Mouse (Mus musculus) cerebellum, adult 9-11 months (tissue): ENCODE results near the gene Shld1.
A peak's percentile ranks its signal among the peaks of the same experiment; 100 is the strongest.

Experiments
- DNase-seq: peaks from one replicate; pipeline ENCODE4 v3.0.0; 2022

Gene Shld1

DNA sequence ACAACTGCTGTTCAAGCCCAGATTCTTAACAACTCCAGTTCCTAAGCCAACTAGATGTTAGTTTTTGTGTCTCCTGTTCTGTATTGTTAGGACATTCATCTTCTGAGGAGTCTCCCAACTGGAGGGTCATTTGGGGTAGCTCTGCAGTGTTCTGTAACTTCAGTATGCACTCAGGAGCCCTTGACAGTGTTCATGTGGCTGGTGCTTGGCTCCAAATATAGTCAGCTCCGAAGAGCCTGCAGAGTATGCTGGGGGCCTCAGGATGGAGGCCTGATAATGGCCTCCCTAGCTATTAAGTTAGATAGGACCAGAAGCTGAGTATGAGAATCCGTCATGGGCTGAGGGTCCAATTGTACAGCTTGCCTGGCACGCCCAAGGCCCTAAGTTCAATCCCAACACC lies 7.2 kb downstream of the Shld1 start:
- no peak for DNase-seq

DNA sequence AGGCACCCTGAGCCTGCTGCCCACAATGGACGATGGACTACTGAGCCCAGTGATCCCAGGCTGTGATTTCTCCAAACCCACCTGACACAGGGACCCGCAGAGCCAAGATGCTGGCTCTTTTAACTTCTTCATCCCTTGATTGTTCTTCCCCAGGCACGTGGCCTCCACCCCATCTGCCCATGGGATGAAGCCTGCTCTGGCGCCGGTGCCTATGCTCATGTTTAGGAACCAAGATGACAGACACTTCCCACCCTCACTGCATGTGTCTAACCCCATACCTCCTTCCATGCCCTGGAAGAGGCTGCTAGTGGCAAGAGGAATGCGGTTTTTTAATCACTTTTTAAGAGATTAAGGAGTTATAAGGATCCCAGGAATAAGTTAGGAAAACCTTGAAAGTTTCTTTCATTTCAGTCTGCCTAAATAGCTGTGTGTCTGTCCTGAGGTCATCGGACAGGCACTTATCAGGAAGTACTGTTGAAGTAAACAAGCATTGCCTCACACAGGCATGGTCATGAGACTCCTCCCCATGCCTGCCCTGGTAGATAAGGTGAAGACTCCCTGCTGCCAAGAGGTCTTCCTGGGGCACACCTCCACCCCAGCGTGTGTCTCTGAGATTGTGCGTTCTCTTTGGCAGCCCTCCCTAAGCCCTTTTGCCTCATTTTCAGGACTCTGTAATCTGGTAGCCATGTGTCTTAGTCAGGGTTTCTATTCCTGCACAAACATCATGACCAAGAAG lies 8.8 kb downstream of the Shld1 start:
- DNase-seq, result no peak

DNA sequence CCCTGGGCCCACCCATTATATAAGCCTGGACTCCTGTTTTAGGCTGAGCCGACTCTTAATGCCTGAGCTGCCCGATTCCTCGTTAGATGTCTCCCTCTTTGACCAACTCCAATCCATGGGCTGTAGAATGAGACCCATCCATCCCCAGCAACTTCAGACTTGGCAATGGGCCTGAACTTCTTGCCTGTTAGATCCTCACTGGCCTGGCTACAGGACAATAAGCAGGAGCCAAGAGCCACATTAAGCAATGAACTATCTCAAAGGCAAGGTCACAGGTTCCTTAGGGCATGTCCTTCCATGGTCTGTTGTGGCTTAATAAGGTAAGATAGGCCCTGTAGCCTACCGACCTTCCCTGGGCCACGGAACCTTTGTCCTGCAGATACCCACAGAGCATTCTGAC lies 9.8 kb downstream of the Shld1 start:
- DNase-seq, result no peak

DNA sequence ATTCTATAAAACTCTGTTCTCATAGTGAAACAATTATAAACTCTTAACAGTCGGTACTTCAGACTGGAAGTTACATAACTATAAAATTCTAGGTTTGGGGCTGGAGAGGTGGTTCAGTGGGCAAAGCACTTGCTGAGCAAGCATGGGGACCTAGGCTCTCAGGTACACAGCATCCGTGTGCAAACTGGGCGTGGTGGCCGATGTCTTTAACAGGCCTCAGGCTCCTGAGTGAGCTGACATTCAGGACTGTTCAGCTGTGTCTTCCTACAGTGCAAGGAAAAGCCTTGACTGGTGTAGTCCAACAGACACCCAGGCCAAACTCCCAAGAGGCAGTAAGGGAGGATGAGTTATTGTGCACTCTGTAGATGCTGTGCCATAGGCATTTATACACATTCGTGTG lies 10.5 kb downstream of the Shld1 start:
- DNase-seq, result no peak

DNA sequence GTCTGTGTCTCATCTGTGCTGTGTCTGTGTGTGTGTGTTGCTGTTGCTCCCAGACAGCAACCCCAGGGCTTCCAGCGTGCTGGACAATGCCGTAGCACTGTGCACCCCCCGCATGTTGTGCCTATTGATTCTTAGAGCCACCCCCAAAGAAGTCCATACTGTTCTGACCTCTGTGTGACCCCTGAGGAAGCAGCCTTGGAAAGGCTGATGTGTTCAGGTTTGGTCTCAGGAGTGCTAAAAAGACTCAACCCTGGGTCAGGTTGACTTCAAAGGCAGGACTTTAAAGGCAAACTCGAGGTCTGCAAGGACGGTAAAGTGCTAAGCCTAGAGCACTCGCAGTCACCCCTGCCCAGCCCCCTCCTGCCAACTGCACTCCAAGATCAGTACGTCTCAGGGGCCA lies 11.0 kb downstream of the Shld1 start:
- DNase-seq, result no peak

DNA sequence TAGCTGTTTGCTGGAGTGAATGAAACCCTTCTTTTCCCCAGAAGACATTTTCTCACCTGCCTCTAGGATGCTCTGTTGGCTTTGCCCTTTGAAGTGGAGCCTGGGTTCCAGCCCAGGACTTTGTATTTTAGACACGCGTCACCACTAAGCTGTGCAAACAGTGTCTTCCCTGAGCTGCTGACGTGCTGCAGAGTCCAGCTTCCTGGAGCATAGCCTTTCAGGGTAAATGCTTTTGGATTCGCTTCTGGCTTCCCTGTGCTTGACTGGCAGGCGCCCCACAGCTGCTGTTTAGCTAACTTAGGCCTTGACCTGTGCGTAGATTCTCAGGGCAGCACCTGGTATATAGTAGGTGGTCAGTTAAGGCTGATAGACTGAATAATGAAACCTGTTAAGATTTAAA lies 11.7 kb downstream of the Shld1 start:
- DNase-seq, result no peak

DNA sequence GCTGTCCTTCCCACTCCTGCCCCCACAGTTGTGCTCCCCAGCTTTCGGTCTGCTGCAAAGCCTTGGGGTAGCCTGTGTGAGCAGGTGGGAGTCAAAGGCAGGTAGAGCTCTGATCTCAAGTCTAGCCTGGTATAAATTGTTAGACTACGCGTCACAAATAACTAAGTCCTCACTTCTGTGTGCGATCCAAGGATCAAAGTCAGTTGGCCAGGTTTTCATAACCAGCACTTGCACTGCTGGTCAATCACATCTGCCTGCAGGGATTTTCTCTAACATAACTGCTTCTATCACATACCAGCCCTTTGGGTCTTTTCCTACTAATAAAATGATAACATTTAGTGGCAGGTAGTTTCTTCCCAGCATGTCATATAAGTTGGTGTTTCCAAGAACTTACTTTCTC lies 14.2 kb downstream of the Shld1 start:
- DNase-seq, result no peak

DNA sequence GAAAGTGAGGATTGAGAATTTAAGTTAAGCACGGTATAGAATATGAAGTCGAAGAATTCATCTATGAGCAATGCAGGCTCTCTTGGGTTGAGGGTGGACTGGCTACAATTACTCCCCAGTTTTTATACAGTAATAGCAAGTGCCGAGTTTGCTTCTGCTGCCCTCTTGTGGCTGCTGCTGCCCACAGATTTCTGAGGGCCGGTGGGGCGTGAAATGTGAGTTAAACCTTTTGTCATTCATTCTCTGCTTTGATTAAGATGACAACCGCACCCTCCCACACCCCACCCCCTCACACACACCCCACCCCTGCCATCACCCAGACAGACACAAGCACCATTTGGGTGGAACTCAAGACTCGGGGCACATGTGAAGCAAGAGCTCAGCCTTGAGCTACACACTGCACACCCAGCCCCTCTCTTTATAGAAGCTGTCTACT lies 14.7 kb downstream of the Shld1 start:
- peak; percentile 65 for DNase-seq

DNA sequence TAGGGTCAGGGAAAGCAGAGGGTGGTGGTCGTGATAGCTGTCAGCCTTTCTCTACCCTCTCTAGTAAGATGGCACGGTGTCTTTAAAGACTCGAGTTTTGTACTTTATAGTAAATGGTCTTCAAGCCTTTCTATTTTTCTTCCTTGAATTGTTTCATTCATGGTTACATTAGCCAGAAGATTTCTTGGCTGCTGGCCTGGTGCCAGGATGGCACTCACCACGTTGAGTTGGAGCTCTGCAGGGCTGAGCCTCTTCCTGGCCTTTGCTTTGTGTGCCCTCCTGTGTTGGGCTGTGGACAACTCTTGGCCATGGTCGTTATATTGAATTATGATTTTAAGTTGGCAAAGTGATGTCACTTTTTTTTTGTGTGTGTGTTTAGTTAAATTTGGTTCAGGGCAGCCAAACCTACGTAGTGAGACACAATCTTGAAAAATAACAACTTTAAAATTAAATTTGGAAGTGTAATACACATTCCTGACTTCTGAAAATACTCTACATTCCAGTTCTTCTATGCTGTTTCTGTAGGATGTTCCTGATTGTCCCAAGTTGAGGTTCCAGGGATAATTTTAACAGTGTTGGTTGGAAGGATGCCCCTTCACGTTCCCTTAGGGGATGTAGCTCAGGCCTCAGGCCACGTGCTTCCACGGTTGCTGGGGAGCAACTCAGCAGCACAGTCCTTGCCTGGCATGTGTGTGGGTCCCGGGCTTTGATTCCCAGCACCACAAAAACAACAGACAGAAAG lies 18.7 kb downstream of the Shld1 start:
- no peak for DNase-seq

DNA sequence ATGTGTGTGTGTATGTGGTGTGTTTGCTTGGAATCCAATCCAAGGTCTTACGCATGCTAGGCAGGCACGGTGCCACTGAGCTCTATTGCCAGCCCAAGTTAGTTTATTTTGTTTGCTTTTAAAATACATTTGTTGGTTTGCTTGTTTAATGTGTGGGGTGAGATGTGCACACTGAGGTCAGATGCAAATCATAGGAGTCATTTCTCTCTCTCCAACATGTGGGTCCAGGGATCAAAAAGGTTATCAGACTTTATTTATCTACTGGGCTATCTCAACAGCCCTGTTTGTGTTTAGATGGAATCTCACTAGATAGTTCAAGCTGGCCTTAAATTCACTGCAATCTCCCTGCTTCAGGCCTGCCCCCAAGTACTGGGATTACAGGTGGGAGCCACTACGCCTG lies 19.6 kb downstream of the Shld1 start:
- no peak for DNase-seq

DNA sequence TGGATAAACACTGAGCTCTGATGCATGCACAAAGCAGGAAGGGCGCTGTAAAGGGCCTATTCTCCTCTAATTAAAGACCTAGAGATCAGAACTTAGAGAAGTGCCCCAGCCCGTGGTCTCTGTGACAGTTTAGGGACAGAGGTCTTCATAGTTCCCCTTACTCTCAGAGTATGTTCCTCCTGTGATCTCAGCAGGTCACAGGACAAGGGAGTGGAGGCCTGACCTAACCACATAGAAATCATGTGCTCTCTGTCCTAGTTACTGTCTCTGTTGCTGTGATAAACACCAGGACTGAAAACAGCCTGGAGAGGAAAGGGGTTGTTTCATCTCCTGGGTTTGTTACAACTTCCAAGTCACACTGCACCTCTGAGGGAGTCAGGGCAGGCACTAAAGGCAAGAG lies 23.8 kb downstream of the Shld1 start:
- DNase-seq, result no peak

DNA sequence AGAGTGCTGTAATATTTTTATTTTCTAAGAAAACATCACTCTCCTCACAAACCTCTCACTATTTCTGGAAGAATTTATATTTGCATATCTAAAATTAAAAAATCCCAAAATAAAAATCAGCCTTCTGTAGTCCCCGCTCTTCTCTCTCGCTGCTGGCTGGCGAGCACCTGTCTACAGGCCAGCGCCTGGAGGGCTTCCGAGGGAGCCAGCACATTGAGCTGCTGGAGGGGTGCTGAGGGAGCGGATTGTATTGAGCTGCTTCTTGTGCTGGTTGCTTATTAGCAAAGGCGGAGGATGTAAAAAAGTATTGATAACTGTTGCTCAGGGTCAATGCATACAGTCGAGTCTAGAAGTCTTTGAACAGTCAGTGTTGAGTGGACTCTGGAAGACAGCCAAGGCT lies 25.3 kb downstream of the Shld1 start:
- no peak for DNase-seq

DNA sequence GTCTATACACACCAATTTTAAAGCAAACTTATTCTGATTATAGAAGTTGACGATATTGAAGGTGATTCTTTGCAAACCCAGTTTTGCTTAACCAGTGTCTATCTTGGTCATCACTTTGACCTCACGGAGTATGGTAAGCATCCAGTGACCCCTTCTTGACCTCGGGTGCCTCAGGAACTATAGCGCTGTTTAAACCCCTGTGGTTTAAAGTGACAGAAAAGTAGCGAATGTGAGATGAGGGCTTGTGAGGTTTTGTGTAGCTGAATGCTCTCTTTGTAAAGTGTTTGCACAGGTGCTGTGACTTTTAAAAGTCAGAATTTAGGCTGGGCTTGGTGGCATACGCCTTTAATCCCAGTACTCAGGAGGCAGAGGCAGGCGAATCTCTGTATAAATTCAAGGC lies 27.8 kb downstream of the Shld1 start:
- no peak for DNase-seq

DNA sequence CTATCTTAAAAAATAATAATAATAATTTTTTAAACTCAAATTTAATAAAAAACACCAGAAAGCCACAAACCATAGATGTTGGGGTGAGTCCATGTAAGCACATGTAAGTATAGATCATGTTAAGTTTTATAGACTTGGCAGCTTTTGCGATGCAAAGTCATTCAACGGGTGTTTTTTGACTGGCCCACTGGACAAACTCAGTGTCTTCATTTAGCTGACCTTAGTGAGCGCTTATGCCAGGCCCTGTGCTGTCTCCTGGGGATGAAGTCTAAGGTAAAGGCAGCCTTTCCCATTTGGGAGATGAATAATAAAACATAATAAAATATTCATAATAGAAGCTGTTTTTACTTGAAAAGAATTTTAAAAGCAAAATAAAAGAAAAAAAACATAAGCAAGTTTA lies 28.2 kb downstream of the Shld1 start:
- DNase-seq, result no peak

DNA sequence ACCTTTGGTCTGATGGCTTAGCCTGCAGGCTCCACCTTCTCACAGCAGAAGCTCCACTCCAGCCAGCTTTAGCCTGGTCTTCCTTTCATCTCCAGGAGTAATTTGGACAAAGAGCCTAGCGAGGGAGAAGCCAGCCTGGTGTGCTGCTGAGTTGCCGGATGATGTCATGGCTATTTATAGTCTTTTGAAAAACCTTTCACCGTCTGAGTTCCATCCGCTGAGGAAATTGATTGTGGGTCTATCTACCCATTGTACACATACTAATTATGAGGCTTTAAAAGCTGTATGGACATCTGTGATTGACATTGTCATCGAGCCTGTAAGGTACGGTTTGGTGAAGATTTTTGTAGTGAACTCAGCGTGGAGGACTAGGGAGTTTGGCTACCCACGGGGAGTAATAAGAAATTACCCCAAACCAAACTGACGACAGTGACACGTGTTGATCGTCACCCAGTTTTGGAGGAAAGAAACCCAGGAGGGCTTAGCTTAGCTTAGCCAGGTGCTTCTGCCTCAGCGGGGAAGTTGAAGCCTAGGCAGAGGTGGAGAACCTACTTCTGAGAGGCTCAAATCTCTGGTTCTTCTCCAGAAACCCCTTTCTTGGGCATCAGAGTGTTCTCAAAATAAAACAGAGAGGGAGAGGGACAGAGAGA lies 28.8 kb downstream of the Shld1 start:
- peak; percentile 82 for DNase-seq

DNA sequence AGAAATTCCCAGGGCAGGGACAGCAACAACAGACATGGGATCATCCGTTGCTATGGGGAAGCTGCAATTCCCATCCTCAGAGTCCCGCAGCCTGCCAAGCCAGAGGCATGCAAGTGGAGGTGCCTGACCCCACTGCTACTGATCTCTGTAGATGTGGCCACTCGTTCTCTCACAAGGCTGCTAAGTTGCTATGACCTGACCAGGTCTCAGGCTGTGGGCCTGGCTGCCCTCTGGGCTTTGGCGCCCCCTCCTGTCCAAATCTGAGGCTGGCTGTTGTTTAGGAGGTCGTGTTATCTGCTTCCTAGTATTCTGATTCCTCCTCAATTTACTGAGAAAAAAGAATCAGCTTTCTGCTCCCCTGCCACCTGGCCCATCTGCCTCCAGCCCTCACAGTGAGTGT lies 29.4 kb downstream of the Shld1 start:
- DNase-seq, result peak; percentile 79

DNA sequence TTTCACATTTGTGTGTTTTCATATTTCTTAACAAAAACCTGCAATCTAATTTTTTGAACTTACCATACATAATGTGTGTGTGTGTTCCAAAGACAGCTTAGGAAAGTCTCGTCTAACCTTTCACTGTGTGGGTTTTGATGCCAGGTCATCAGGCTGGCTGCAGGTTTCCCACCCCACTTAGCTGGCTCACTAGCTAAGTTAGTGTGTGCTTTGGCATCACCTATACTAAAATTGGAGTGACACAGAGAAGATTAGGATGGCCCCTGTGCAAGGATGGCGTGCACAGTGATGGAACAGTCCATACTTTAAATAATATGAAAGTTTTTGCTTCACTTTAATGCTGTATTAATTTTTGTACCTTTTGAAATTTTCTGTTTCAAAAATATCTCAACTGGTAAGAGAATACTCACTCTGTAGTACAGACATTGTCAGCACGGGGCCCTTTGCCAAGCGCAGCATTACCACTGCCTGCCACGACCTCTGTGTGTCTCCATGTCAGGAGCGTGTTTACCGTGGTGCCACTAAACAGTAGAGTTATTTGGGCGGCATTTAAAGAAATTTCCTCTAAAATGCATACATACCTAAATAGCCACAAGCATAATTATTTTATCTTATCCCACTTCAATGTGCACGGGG lies 30.3 kb downstream of the Shld1 start:
- peak; percentile 61 for DNase-seq

DNA sequence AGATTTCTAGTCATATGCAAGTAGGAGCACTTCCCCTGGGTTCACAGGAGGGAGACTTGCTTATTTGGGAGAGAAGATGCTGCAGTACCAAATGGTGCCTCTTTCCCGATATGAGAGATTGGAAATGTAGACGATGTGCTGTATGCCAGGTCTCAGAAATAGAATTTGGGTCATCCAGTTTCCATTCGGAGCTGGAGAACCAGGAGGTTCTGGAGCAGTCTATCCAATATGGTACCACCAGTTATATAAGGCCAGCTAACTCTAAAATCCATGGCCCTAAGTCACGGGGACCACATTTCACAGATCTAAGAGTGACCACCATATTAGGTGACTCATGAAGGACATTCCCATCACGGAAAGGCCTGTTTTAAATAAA lies 30.8 kb downstream of the Shld1 start:
- peak; percentile 65 for DNase-seq

DNA sequence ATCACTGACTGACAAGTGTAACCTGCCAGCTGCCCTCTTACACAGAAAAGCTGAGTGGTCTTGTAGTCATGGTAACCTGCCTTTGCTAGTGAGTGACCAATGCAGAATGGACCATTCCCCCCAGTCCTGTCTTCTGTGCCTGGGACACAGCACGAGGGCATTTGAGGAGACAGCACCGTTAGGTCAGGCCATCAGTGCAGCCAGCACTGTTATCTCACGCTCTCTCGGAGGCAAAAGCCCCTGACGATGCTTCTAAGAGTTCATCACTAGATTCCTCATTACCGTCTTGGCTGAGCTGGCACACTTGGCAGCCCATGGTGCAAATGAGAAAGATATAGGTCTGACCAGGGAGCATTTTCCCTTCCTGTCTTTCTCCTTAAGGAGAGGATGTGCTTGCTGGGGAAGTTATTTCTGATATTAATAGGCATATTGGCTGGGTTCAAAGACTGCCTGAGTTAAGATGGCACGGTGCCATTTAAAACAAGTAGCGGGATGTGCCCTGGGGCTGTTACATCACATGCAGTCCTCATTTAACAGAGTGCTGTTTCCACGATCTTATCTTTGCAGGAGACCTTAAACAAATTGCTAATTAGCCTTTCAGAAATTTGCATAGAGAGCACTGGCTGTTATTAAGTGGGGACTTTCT lies 34.3 kb downstream of the Shld1 start:
- no peak for DNase-seq

DNA sequence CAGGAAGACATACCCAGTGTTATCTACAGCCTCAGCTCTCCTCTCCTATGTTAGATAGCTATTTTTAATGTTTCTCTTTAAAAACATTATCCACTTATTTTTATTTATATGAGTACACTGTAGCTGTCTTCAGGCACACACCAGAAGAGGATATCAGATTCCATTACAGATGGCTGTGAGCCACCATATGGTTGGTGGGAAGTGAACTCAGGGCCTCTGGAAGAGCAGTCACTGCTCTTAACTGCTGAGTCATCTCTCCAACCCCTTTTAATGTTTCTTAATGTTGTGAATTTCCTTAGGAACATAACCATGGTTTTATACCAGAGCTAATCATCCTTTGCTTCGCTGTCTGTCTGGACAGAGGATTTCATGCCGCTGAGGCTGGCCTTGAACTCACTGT lies 35.1 kb downstream of the Shld1 start:
- no peak for DNase-seq

DNA sequence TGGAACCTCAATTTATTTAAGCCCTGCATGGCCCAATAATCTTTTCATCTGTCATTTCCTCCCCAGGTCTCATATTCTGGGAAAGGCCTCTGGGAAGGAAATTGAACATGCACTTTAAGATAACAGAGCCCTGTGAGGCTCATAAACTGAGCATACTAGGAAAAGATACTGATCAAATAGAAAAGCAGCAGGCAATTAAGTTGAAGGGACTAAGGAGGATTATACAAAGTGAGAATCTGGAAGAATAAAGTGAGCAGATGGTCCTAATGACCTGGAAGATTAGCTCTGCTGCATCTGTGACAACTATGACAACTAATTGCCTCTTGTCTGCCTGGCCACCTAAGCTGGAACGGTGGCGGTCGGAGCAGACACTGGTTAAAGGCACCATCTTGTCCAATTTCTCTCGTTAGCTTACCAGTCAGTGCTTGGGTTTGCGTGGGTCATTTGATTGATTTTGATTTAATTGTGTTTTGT lies 37.3 kb downstream of the Shld1 start:
- DNase-seq, result no peak

DNA sequence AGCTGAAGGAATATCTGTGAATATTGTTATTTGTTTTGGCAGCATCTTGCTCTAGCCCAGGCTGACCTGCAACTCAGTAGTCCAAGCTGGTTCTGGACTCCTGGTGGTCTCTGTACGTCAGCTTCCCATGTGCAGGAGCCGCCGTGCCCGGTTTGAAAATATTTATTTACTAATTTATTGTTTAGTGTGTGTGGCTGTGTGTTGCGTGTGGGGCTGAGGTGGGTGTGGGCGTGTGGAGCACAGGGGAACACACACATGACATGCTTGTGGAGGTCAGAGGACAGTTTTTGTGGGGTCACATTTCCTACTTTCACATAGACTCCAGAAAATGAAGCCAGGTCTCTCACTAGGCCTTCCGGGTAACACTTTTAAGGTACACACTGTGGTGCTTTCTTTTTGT lies 37.8 kb downstream of the Shld1 start:
- no peak for DNase-seq

DNA sequence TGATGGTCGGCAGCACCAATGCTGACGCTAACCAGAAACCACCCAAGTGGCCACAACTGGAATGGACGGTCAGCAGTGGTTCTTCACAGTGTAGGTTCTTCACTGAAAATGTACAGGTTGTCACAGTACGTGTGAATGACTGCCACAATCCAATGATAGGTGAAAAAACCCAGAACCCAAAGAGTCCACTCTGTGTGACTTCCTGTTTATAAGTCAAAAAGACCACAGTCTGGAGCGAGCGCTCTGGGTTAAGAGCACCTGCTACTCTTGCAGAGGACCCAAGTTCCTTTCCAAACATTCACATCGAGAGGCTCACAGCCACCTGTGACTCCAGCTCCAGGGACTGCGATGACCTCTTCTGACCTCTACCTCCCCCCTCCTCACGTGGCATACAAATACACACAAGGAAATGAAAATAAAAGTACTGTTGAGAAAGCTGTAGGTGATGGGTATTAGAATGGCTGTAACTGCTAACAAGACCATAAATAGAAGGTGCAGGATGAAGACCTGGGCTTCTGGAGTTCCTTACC lies 38.7 kb downstream of the Shld1 start:
- DNase-seq, result peak; percentile 20
